Mouse (Mus musculus): ENCODE data around the gene Dock9. TPM values are rescaled to one million over a fixed set of nuclear protein-coding genes. Genes with fewer than 3 reads are reported as not detected.

The Dock9 gene
- polyA plus RNA-seq, 1 experiment from 2014 or later: 4.2 TPM

- Histone ChIP-seq H3K4me2 (ENCODE audit: low read depth, low read length, severe bottlenecking) (no peak overlapping the region), H3K4me3 (ENCODE audit: low read depth, low read length) (no peak overlapping the region), H3K4me1 (replicated peaks; ENCODE audit: control insufficient read depth, insufficient read depth, low read length) (peaks cover 3% of the 10 kb centered on the region; the same call in 1 of the 2 replicates), H3K27ac (ENCODE audit: low read depth, low read length) (no peak overlapping the region), H3K9ac (ENCODE audit: low read length) (no peak overlapping the region), H3K9me3 (ENCODE audit: control insufficient read depth, low read length) (no peaks in the 10 kb centered on the region), H3K36me3 (ENCODE audit: control insufficient read depth, insufficient read depth, low read length) (no peaks in the 10 kb centered on the region), H3K27me3 (ENCODE audit: control insufficient read depth, insufficient read depth, low read length) (no peaks in the 10 kb centered on the region)
- WGBS: 91% methylated on average over 7 of the region's 7 CpGs
- no peak for ATAC-seq (replicated peaks; ENCODE audit: low FRiP score)
- no peak for DNase-seq (ENCODE audit: low spot score)
Observed at GRCm38 (mm10) chr14:121606433-121606832, 191.2 kb downstream of the Dock9 start.

- DNase-seq (ENCODE audit: low spot score) (no peak), ATAC-seq (replicated peaks; ENCODE audit: low FRiP score) (no peak)
- H3K36me3 ChIP-seq (ENCODE audit: control insufficient read depth, insufficient read depth, low read length): no peaks in the 10 kb centered on the region
- H3K27ac ChIP-seq (ENCODE audit: low read depth, low read length): no peak overlapping the region
- H3K9me3 ChIP-seq (ENCODE audit: control insufficient read depth, low read length): no peaks in the 10 kb centered on the region
- no peak overlapping the region for H3K4me2 ChIP-seq (ENCODE audit: low read depth, low read length, severe bottlenecking)
- H3K4me1 ChIP-seq (replicated peaks; ENCODE audit: control insufficient read depth, insufficient read depth, low read length): peaks cover 3% of the 10 kb centered on the region; the same call in 1 of the 2 replicates
- no peak overlapping the region for H3K9ac ChIP-seq (ENCODE audit: low read length)
- 79% methylated on average over 7 of the region's 7 CpGs for WGBS
- H3K27me3 ChIP-seq (ENCODE audit: control insufficient read depth, insufficient read depth, low read length): no peaks in the 10 kb centered on the region
- H3K4me3 ChIP-seq (ENCODE audit: low read depth, low read length): no peak overlapping the region
Observed at GRCm38 (mm10) chr14:121605260-121605659, 192.4 kb downstream of the Dock9 start.

DNA sequence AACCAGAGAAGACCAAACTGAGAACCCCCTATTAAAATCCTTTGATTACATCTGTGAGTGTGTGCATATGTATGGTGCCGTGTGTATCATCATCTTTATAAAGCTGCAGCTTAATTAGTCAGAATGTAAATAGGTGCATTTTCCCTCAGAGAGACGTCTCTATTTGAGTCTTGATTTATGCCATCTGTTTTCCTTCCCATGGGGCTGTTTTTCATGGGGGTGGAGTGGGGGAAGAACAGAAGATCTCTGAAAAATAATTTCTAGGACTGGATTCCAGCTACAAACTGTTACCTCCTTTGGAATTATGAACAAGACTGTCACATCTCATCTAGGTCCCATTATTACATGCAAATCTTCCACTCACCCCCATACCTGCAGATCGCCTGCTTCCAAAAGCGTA lies 193.1 kb downstream of the Dock9 start:
- DNase-seq (ENCODE audit: low spot score) (no peak), ATAC-seq (replicated peaks; ENCODE audit: low FRiP score) (no peak)
- H3K4me2 ChIP-seq (ENCODE audit: low read depth, low read length, severe bottlenecking): no peak overlapping the region
- H3K4me3 ChIP-seq (ENCODE audit: low read depth, low read length): no peak overlapping the region
- peaks cover 3% of the 10 kb centered on the region; the same call in 1 of the 2 replicates for H3K4me1 ChIP-seq (replicated peaks; ENCODE audit: control insufficient read depth, insufficient read depth, low read length)
- no peak overlapping the region for H3K9ac ChIP-seq (ENCODE audit: low read length)
- no peaks in the 10 kb centered on the region for H3K27me3 ChIP-seq (ENCODE audit: control insufficient read depth, insufficient read depth, low read length)
- 79% methylated on average over 4 of the region's 4 CpGs for WGBS
- H3K9me3 ChIP-seq (ENCODE audit: control insufficient read depth, low read length): no peaks in the 10 kb centered on the region
- no peaks in the 10 kb centered on the region for H3K36me3 ChIP-seq (ENCODE audit: control insufficient read depth, insufficient read depth, low read length)
- H3K27ac ChIP-seq (ENCODE audit: low read depth, low read length): no peak overlapping the region

DNA sequence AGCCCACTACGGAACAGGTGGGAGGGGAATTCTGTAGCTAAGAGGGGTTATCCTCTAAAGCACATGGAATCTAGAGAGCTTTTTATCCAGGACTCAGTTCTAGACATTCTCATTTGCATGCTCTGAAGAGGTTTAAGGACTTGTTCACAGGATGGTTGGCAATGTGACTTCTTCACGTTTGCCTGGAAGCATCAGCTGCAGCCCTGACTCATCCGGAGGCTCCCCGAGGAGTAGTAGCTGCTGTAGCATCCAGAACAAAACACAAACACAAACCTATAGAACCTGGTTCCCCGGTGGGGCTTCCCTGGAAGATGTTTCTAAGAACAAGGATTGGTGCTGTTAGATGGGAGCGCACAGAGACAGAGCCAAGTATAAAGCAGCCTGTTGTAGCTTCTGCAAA lies 195.0 kb downstream of the Dock9 start:
- no peaks in the 10 kb centered on the region for H3K9me3 ChIP-seq (ENCODE audit: control insufficient read depth, low read length)
- 86% methylated on average over 6 of the region's 6 CpGs for WGBS
- no peak for DNase-seq (ENCODE audit: low spot score)

DNA sequence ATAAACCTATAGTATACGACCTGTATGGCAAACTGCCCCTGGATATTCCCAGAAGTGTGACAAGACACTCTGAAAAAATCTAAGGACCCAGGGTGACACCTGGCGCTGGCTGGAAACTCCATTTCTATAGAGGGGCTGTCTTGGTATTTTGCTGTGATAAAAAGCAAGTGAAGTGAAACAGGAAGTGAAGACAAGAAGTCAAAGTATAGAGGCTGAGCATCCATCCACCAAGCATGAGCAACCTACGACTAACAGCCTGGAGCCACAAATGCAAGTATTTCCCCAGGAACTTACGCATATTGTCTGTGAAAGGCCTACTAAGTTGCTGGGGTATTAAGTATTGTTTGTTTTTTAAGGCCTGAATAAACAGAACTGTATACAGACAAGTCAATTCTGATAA lies 197.1 kb downstream of the Dock9 start:
- no peaks in the 10 kb centered on the region for H3K9me3 ChIP-seq (ENCODE audit: control insufficient read depth, low read length)
- no peaks in the 10 kb centered on the region for H3K36me3 ChIP-seq (ENCODE audit: control insufficient read depth, insufficient read depth, low read length)
- H3K9ac ChIP-seq (ENCODE audit: low read length): no peak overlapping the region
- ATAC-seq (replicated peaks; ENCODE audit: low FRiP score) (no peak), DNase-seq (ENCODE audit: low spot score) (no peak)
- no peaks in the 10 kb centered on the region for H3K4me1 ChIP-seq (replicated peaks; ENCODE audit: control insufficient read depth, insufficient read depth, low read length)
- no peak overlapping the region for H3K4me2 ChIP-seq (ENCODE audit: low read depth, low read length, severe bottlenecking)
- no peaks in the 10 kb centered on the region for H3K27me3 ChIP-seq (ENCODE audit: control insufficient read depth, insufficient read depth, low read length)
- no peak overlapping the region for H3K27ac ChIP-seq (ENCODE audit: low read depth, low read length)
- no peak overlapping the region for H3K4me3 ChIP-seq (ENCODE audit: low read depth, low read length)
- WGBS: 91% methylated on average over 4 of the region's 4 CpGs

More for the DNA sequence above, 195.0 kb downstream of the Dock9 start:
- Histone ChIP-seq H3K27ac (ENCODE audit: low read depth, low read length) (no peak overlapping the region), H3K4me3 (ENCODE audit: low read depth, low read length) (no peak overlapping the region), H3K27me3 (ENCODE audit: control insufficient read depth, insufficient read depth, low read length) (no peaks in the 10 kb centered on the region), H3K36me3 (ENCODE audit: control insufficient read depth, insufficient read depth, low read length) (no peaks in the 10 kb centered on the region), H3K4me2 (ENCODE audit: low read depth, low read length, severe bottlenecking) (no peak overlapping the region), H3K9ac (ENCODE audit: low read length) (no peak overlapping the region), H3K4me1 (replicated peaks; ENCODE audit: control insufficient read depth, insufficient read depth, low read length) (no peaks in the 10 kb centered on the region)
- no peak for ATAC-seq (replicated peaks; ENCODE audit: low FRiP score)

DNA sequence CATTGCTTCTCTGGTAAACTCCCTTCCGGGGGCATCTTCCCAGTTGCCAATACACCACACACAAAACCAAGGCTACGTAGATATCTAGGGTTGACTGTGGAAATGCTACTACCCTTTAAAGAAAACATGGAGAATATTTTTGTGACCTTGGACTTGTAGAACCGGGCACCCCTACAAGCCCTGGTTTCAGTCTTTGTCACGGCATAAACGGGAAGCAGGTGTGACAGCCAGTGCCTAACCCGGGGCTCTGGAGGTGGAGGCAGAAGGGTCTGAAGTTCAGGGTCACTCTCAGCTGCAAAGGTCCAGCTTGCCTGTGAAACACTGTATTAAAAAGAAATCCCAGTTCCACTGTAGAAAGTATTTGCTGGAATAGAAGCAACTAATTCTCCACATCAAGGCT lies 200.6 kb downstream of the Dock9 start:
- Histone ChIP-seq H3K9ac (ENCODE audit: low read length) (no peak overlapping the region), H3K4me1 (replicated peaks; ENCODE audit: control insufficient read depth, insufficient read depth, low read length) (no peaks in the 10 kb centered on the region), H3K36me3 (ENCODE audit: control insufficient read depth, insufficient read depth, low read length) (no peaks in the 10 kb centered on the region), H3K27ac (ENCODE audit: low read depth, low read length) (no peak overlapping the region), H3K4me3 (ENCODE audit: low read depth, low read length) (no peak overlapping the region), H3K4me2 (ENCODE audit: low read depth, low read length, severe bottlenecking) (no peak overlapping the region), H3K9me3 (ENCODE audit: control insufficient read depth, low read length) (no peaks in the 10 kb centered on the region), H3K27me3 (ENCODE audit: control insufficient read depth, insufficient read depth, low read length) (no peaks in the 10 kb centered on the region)
- ATAC-seq (replicated peaks; ENCODE audit: low FRiP score) (no peak), DNase-seq (ENCODE audit: low spot score) (no peak)
- WGBS: 86% methylated on average over 6 of the region's 6 CpGs

- no peak overlapping the region for H3K4me2 ChIP-seq (ENCODE audit: low read depth, low read length, severe bottlenecking)
- no peaks in the 10 kb centered on the region for H3K27me3 ChIP-seq (ENCODE audit: control insufficient read depth, insufficient read depth, low read length)
- H3K27ac ChIP-seq (ENCODE audit: low read depth, low read length): no peak overlapping the region
- no peak overlapping the region for H3K9ac ChIP-seq (ENCODE audit: low read length)
- 83% methylated on average over 9 of the region's 9 CpGs for WGBS
- H3K9me3 ChIP-seq (ENCODE audit: control insufficient read depth, low read length): no peaks in the 10 kb centered on the region
- no peak for DNase-seq (ENCODE audit: low spot score)
- no peaks in the 10 kb centered on the region for H3K4me1 ChIP-seq (replicated peaks; ENCODE audit: control insufficient read depth, insufficient read depth, low read length)
- H3K4me3 ChIP-seq (ENCODE audit: low read depth, low read length): no peak overlapping the region
- no peaks in the 10 kb centered on the region for H3K36me3 ChIP-seq (ENCODE audit: control insufficient read depth, insufficient read depth, low read length)
- ATAC-seq (replicated peaks; ENCODE audit: low FRiP score): no peak
Observed at GRCm38 (mm10) chr14:121596631-121597030, 201.0 kb downstream of the Dock9 start.

DNA sequence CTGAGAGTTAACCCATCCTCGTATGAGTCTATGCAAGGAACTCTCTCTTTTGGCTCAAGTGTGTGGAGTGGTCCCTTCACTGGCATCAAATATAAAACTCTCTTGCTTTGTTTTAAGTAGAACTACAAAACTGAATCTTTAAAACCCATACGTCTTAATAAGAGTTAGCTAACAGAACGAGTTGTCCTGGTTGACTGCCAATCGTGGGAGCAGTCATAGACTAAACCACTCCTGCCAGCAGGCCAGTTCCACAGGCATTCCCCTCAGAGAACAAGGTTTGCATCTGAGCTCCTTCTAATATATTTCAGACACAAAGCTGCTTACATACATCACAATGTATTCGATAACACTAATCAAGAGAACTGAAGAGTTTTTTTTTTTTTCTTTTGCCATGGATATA lies 203.0 kb downstream of the Dock9 start:
- no peaks in the 10 kb centered on the region for H3K27me3 ChIP-seq (ENCODE audit: control insufficient read depth, insufficient read depth, low read length)
- H3K9me3 ChIP-seq (ENCODE audit: control insufficient read depth, low read length): no peaks in the 10 kb centered on the region
- H3K4me2 ChIP-seq (ENCODE audit: low read depth, low read length, severe bottlenecking): no peak overlapping the region
- no peak overlapping the region for H3K27ac ChIP-seq (ENCODE audit: low read depth, low read length)
- H3K4me3 ChIP-seq (ENCODE audit: low read depth, low read length): no peak overlapping the region
- no peak overlapping the region for H3K9ac ChIP-seq (ENCODE audit: low read length)
- no peaks in the 10 kb centered on the region for H3K36me3 ChIP-seq (ENCODE audit: control insufficient read depth, insufficient read depth, low read length)
- WGBS: 83% methylated on average over 5 of the region's 5 CpGs
- DNase-seq (ENCODE audit: low spot score) (no peak), ATAC-seq (replicated peaks; ENCODE audit: low FRiP score) (no peak)
- no peaks in the 10 kb centered on the region for H3K4me1 ChIP-seq (replicated peaks; ENCODE audit: control insufficient read depth, insufficient read depth, low read length)

DNA sequence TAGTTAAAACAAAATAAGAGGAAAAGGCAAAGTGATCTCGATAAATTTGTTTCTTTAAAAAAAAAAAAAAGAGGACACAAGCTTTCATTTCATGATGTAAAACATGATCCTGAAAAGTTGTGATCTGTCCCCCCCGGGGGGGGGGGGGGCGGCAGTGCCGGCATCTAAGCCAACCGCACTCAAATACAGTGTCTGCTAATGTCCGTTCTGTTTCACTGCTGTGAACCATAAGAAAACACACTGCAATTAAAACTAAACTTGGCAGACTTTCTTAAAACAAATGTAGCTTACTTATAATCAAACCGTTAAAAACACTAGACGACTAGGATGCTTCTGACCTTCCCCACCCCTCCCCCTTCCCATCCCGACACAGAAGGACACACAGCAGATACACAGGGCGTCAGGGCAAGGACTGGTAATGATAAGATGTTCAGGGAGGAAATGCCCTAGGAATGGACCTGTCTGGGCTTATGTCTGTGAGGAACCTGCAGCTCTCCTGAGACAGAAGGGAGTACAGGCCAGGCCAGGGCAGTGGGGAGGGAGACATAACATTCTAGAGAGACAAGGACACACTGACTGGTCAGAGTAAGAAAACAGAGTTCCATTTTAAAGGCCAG lies 204.2 kb downstream of the Dock9 start:
- no peak overlapping the region for H3K27ac ChIP-seq (ENCODE audit: low read depth, low read length)
- DNase-seq (ENCODE audit: low spot score): no peak
- no peaks in the 10 kb centered on the region for H3K9me3 ChIP-seq (ENCODE audit: control insufficient read depth, low read length)
- H3K4me3 ChIP-seq (ENCODE audit: low read depth, low read length): no peak overlapping the region
- no peaks in the 10 kb centered on the region for H3K27me3 ChIP-seq (ENCODE audit: control insufficient read depth, insufficient read depth, low read length)
- no peak overlapping the region for H3K9ac ChIP-seq (ENCODE audit: low read length)
- no peak for ATAC-seq (replicated peaks; ENCODE audit: low FRiP score)
- 76% methylated on average over 10 of the region's 10 CpGs for WGBS
- no peak overlapping the region for H3K4me2 ChIP-seq (ENCODE audit: low read depth, low read length, severe bottlenecking)
- no peaks in the 10 kb centered on the region for H3K4me1 ChIP-seq (replicated peaks; ENCODE audit: control insufficient read depth, insufficient read depth, low read length)
- H3K36me3 ChIP-seq (ENCODE audit: control insufficient read depth, insufficient read depth, low read length): no peaks in the 10 kb centered on the region

Data from forebrain, embryonic 11.5 days (tissue).